Mouse (Mus musculus): Measurements from ENCODE around the gene Pnpo. TPM values are rescaled to one million over a fixed set of nuclear protein-coding genes. Genes with fewer than 3 reads are reported as not detected.

Pnpo gene
- polyA plus RNA-seq, 1 experiment from 2014 or later: 15.6 TPM

DNA sequence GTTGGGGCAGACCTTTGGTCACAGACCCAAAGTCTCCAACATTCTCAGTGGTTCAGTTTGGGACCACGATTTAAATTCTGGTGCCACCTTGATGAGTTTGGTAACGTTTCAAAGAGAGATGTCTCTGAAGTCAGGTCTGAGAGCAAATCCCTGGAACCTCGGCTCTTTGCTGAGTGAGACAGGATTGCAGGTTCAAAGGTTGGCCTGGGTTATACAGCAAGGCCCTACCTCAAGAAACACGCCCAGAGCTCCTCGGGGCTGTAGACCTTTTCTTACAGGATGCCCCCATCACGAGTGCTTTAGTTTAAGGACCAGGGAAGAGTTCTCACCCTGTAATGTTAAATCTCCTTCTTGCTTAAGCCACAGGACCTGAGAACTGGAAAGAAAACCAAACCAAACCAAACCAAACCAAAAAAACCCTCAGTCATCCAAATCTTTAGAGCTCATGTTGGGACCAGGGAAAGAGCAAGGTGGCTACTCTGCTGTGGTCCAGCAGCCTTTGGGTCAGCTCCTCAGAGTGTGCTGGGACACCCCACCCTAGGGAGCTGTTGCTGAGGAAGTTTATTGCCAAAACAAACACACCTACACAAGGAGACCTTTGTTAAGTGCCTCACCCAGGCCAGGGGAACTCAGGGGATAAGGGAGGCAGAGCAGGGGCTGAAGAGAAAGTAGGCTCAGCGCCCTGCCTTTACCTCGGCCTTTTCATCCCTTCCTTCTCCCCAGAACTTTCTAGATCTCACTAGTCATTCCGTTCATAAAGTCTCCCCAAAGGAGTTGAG is 7.7 kb downstream of the Pnpo start:
- H3K4me3 ChIP-seq (ENCODE audit: inconsistent target): no peak overlapping the region
- peaks cover 4% of the 10 kb centered on the region; the same call in 1 of the 2 replicates for H3K36me3 ChIP-seq (ENCODE audit: inconsistent target)
- 96% methylated on average over 9 of the region's 9 CpGs for WGBS (ENCODE audit: missing documents)
- H3K79me2 ChIP-seq (ENCODE audit: inconsistent target): no peaks in the 10 kb centered on the region
- H3K27ac ChIP-seq: no peak overlapping the region

DNA sequence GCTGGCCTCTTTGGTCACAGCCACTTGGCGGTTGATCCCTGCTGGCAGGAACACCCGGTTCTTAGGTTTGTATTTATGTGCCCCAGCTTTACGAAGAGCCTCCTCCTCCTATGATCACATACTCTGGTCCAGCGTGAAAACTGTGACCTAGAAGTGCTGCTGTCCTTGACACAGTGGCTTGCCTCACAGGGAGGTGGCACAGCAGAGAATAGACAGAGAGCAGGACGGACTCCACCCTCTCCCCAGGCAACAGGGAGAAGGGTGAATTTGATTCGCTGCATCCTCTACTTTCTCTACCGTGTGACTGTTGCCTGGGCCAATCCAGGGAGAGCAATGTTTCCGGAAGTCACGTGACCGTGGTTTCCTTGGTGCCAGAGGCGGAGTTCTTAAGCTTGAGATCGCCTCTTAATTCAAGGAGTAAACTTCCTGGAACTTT is 8.8 kb downstream of the Pnpo start:
- no peaks in the 10 kb centered on the region; the same call in 1 of the 2 replicates for H3K36me3 ChIP-seq (ENCODE audit: inconsistent target)
- 59% methylated on average over 12 of the region's 12 CpGs for WGBS (ENCODE audit: missing documents)
- H3K79me2 ChIP-seq (ENCODE audit: inconsistent target): no peaks in the 10 kb centered on the region
- no peak overlapping the region for H3K4me3 ChIP-seq (ENCODE audit: inconsistent target)
- no peak overlapping the region for H3K27ac ChIP-seq

DNA sequence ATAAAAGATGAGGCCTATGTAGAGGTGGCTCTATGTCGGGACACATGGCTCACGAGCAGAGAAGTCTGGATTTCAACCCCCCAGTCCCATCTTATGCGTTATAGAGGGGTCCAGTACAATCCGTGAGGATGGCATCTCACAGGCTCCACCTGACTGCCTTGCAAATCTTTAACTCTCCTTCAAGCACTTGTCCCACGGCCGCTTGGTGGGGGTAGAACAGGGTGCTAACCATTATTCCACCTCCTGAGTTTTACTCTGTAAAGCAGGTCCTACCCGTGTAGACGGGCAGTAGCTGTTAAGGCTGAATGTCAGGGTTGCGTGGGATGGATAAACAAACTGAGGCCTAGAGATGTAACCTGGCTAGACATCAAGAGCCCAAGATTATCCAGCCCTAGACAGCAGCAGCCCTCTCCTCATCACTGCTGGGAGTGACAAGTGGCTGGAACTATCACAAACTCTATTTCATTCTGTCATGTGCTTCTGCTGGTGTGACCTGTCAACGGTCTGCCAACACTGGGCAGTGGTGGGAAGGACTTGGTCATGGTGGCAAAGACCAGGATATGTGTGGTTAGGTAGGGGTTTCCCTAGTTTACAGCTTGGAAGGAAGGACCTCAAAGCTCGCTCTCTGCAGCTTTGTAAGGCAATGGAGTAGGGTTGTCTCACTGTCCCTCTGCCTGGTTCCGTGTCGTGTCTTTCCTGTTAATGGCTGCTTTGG is 10.1 kb downstream of the Pnpo start:
- Histone ChIP-seq H3K79me2 (ENCODE audit: inconsistent target) (no peaks in the 10 kb centered on the region), H3K36me3 (ENCODE audit: inconsistent target) (no peaks in the 10 kb centered on the region; the same call in 1 of the 2 replicates), H3K4me3 (ENCODE audit: inconsistent target) (no peak overlapping the region), H3K27ac (no peak overlapping the region)
- 73% methylated on average over 13 of the region's 13 CpGs for WGBS (ENCODE audit: missing documents)

DNA sequence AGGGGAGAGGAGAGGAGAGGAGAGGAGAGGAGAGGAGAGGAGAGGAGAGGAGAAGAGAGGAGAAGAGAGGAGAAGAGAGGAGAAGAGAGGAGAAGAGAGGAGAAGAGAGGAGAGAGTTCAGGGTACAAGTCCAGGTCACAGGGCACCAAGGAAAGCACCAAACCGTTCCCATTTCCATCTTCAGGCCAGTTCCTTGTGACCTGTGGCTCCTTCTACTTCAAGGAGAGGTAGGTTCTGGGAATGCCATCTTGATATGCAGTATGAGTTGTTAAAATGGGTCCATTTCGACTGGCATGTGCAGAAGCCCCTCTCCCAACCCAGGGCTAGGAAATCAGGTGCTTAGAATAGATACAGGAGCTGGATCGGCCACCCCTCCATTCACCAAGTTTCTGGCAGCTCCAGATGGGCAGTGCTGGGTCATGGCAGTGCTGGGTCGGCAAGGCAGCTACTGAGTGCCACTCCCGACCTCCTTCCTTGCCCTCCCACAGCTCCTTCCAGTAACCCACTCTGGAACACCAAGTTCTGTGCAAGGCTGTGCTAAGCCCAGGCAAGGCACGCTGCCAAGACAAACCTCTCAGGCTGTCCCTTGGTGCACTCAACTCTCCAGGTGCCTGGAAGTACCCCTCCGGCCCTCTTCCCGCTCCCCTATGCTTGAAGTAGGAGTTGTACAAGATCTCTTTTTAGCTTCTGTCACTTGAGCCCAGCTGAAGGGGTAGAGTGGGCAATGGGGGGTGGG is 12.3 kb downstream of the Pnpo start:
- no peaks in the 10 kb centered on the region for H3K36me3 ChIP-seq (ENCODE audit: inconsistent target)
- 88% methylated on average over 8 of the region's 8 CpGs for WGBS (ENCODE audit: missing documents)
- no peak overlapping the region for H3K4me3 ChIP-seq (ENCODE audit: inconsistent target)
- H3K27ac ChIP-seq: no peak overlapping the region
- no peaks in the 10 kb centered on the region for H3K79me2 ChIP-seq (ENCODE audit: inconsistent target)

DNA sequence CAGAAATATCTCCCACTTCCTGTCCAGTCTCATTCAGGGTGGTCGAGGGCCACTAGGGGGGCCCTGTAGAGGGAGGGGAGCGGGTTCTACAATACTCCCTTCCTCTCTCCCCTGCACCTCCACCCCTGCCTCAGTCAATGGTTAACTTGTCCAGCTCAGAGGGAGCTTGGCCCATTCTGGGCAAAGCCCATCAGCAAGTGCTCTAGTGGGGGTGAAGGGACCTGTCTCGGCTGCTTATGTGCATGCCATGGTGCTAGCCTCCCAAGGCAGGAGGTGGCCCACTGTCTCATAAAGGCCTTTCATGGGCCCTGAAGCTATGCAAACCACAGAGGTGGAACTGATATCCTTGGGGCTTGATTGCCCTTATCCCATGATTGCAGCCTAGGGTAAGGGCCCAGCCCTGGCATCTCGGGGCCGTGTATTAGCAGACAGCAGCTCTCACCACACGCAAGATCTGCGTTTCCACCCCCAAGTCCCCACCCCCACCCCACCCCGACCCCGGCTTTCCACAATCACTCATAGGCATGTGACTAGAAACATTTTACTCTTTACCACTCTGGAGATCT is 13.9 kb downstream of the Pnpo start:
- no peak overlapping the region for H3K4me3 ChIP-seq (ENCODE audit: inconsistent target)
- 84% methylated on average over 9 of the region's 9 CpGs for WGBS (ENCODE audit: missing documents)
- no peaks in the 10 kb centered on the region for H3K36me3 ChIP-seq (ENCODE audit: inconsistent target)
- no peak overlapping the region for H3K27ac ChIP-seq
- no peaks in the 10 kb centered on the region for H3K79me2 ChIP-seq (ENCODE audit: inconsistent target)

GRCm38 (mm10) chr11:96929096-96929765 is 14.6 kb downstream of the Pnpo start:
- no peaks in the 10 kb centered on the region for H3K79me2 ChIP-seq (ENCODE audit: inconsistent target)
- 91% methylated on average over 13 of the region's 13 CpGs for WGBS (ENCODE audit: missing documents)
- H3K27ac ChIP-seq: no peak overlapping the region
- H3K4me3 ChIP-seq (ENCODE audit: inconsistent target): no peak overlapping the region
- no peaks in the 10 kb centered on the region for H3K36me3 ChIP-seq (ENCODE audit: inconsistent target)

GRCm38 (mm10) chr11:96928691-96929090 is 15.1 kb downstream of the Pnpo start:
- Histone ChIP-seq H3K36me3 (ENCODE audit: inconsistent target) (no peaks in the 10 kb centered on the region), H3K79me2 (ENCODE audit: inconsistent target) (no peaks in the 10 kb centered on the region), H3K4me3 (ENCODE audit: inconsistent target) (no peak overlapping the region), H3K27ac (no peak overlapping the region)
- 93% methylated on average over 5 of the region's 5 CpGs for WGBS (ENCODE audit: missing documents)

DNA sequence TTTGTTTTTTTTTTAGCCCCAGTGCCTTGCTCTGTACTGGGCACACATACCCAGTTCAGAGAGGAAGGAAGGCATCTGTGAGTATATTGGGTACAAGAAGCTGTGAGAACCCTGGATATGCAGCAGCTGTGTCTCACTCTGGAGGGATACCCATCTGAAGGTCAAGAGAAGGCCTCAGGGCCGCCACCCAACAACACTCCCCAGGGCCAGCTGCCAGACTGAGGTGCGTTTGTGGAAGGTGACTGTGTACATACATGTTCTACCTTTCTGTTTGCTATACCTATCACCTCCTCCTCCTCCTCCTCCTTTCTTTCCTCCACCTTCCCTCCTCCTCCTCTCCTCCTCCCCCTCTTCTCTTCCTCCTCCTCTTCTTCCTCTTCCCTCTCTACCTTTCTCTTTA is 15.7 kb downstream of the Pnpo start, which contains the start of gene Prr15l:
Gene Prr15l, plus strand, starts transcription at position 17 of the 400 bp plus-strand sequence.
- WGBS (ENCODE audit: missing documents): 89% methylated on average over 2 of the region's 2 CpGs
- no peaks in the 10 kb centered on the region for H3K36me3 ChIP-seq (ENCODE audit: inconsistent target)
- no peak within 1 kb of the TSS for H3K4me3 ChIP-seq (ENCODE audit: inconsistent target)
- no peak within 1 kb of the TSS for H3K27ac ChIP-seq
- no peaks in the 10 kb centered on the region for H3K79me2 ChIP-seq (ENCODE audit: inconsistent target)

GRCm38 (mm10) chr11:96926587-96926986 is 17.2 kb downstream of the Pnpo start:
- Histone ChIP-seq H3K4me3 (ENCODE audit: inconsistent target) (no peak overlapping the region), H3K79me2 (ENCODE audit: inconsistent target) (no peaks in the 10 kb centered on the region), H3K27ac (no peak overlapping the region), H3K36me3 (ENCODE audit: inconsistent target) (no peaks in the 10 kb centered on the region)
- WGBS (ENCODE audit: missing documents): 93% methylated on average over 5 of the region's 5 CpGs

DNA sequence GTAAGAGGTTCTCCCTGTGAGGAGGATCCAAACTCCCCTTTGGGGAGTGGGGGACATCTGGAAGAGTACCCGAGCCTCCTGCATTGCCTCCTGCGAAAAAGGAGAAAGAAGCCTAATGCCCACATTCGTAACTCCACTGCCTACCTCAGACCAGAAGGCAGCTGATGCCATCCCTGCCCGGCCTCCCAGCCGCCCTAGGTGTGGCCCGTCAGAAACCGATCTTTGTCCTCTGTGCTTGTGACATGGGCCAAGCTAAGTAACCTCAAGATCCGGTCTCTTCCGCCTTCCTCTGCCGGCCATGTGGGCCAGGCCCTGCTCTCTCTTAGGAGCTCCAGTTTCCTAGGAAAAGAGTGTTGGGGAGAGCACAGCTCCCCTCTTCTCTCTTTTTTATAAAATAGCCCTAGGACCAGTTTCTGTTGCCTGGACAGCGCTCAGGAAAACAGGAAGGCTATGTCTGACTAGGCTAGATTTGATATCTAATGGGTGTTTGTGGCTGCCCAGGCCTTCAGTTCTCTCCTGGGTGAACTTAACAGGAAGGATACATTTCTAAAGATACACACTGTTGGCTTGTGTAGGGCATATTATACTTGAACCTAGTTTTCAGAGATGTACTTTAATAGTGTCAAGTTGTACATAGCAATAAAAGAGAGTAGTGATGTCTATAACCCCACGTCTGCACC is 18.2 kb downstream of the Pnpo start:
- 75% methylated on average over 10 of the region's 12 CpGs for WGBS (ENCODE audit: missing documents)
- no peaks in the 10 kb centered on the region for H3K79me2 ChIP-seq (ENCODE audit: inconsistent target)
- H3K27ac ChIP-seq: no peak overlapping the region
- H3K36me3 ChIP-seq (ENCODE audit: inconsistent target): no peaks in the 10 kb centered on the region
- H3K4me3 ChIP-seq (ENCODE audit: inconsistent target): no peak overlapping the region

DNA sequence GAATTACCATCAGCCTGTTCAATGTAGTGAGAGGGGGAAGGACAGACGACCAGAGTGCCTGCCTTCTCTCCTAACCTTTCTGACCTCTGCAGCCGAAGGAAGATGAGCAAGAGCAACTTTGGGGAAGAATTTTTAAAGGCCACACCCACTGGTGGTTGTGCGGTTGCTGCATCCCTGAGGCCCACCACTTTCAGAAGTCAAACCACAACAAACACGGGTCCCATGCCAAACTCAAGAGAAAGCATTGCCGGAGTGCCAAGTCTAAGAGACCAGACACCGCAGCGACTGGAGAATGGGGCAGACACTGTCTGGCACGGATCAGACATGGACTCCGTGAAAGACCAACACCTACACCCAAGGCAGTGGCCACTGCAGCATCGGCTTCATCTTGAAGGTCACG is 18.9 kb downstream of the Pnpo start:
- no peak overlapping the region for H3K27ac ChIP-seq

GRCm38 (mm10) chr11:96919003-96919402 is 24.8 kb downstream of the Pnpo start:
- H3K27ac ChIP-seq: no peak overlapping the region
- no peak overlapping the region for H3K4me3 ChIP-seq (ENCODE audit: inconsistent target)
- H3K79me2 ChIP-seq (ENCODE audit: inconsistent target): no peaks in the 10 kb centered on the region
- 85% methylated on average over 6 of the region's 6 CpGs for WGBS (ENCODE audit: missing documents)
- no peaks in the 10 kb centered on the region for H3K36me3 ChIP-seq (ENCODE audit: inconsistent target)

More for the DNA sequence above, 18.9 kb downstream of the Pnpo start:
- no peaks in the 10 kb centered on the region for H3K79me2 ChIP-seq (ENCODE audit: inconsistent target)
- no peak overlapping the region for H3K4me3 ChIP-seq (ENCODE audit: inconsistent target)
- no peaks in the 10 kb centered on the region for H3K36me3 ChIP-seq (ENCODE audit: inconsistent target)
- WGBS (ENCODE audit: missing documents): 52% methylated on average over 11 of the region's 11 CpGs

DNA sequence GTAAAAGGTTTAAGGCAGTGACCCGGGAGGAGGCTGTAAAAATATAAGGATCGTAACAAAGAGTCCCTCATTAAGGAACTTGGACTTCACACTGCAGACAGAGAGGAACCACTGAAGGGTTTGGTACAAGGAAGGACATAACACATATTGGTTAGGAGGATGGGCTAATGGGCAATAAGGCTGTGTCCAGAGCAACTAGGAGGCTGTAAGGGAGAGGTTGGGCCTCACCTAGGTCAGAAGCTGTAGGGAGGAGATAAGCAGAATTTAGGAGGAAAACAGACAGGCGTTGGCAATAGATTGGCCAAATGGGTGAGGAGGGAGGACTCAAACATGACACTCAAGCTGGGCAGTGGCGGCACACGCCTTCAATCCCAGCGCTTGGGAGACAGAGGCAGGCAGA is 26.4 kb downstream of the Pnpo start:
- Histone ChIP-seq H3K4me3 (ENCODE audit: inconsistent target) (no peak overlapping the region), H3K36me3 (ENCODE audit: inconsistent target) (no peaks in the 10 kb centered on the region), H3K27ac (no peak overlapping the region), H3K79me2 (ENCODE audit: inconsistent target) (no peaks in the 10 kb centered on the region)
- WGBS (ENCODE audit: missing documents): 82% methylated on average over 6 of the region's 6 CpGs

Measured in macrophage (primary cell).